Mouse (Mus musculus) gonadal fat pad, adult 2 months (tissue): ENCODE measurements around the gene Gm5072. TPM values are rescaled to one million over a fixed set of nuclear protein-coding genes. Genes with fewer than 3 reads are reported as not detected.
"Not testable (repeated sequence)": the region's sequence is repeated elsewhere in the genome, so short reads cannot be mapped to it uniquely, and the experiment has no call there.

Experiments
- DNase-seq: peaks from one replicate; pipeline ENCODE4 v3.0.0-alpha.2; 2012; ENCODE audit warnings: low read depth
- polyA plus RNA-seq: library from polyadenylated mRNA; depleted of rRNA; stranded (reverse); fragments of >200 nt; gene quantifications from 2 replicates; pipeline ENCODE4 v1.2.3, GENCODE M21; 2012; rRNA removed

The Gm5072 gene
- polyA plus RNA-seq = not detected in 2 replicates

DNA sequence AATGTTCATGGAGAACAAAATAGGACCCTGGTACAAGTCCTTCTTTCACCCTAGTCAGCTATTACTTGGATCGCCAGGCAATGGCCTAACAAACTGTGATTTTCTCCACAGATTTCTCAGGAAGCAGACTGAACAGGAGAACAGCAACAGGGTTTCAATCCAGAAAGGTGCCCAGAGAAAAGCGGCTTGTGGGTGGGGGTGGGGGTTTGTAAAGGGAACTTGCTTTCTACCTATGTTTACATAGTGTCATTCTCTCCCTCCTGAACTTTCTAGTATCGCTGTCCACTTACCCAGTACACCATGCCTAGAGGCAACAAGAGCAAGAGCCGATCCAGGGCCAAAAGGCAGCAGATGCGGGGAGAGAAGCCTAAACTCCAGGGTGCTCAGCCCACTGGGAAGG is at the start of gene Gm5072:
TSS of gene Gm5072 (plus strand) at position 301 of the 400 bp plus-strand sequence.
- DNase-seq = not testable (repeated sequence)

Other genes starting within 250 kb of the Gm5072 start
- not detected in 2 replicates for gene Mageb2, start 60.8 kb upstream of the Gm5072 start, polyA plus RNA-seq
- gene Gm8914, start 87.6 kb downstream of the Gm5072 start, polyA plus RNA-seq = not detected in 2 replicates
- not detected in 2 replicates for gene 1700084M14Rik, start 183.4 kb downstream of the Gm5072 start, polyA plus RNA-seq
- gene Gm14781, start 239.7 kb downstream of the Gm5072 start, polyA plus RNA-seq = not detected in 2 replicates